Mouse (Mus musculus): ENCODE results near the gene Aym1. TPM values are rescaled to one million over a fixed set of nuclear protein-coding genes. Genes with fewer than 3 reads are reported as not detected.

Gene Aym1
- polyA plus RNA-seq, 1 experiment from 2014 or later = not detected

- ATAC-seq (replicated peaks; ENCODE audit: extremely low read depth, insufficient read depth, low FRiP score) = no peak
- Histone ChIP-seq H3K36me3 (ENCODE audit: control insufficient read depth, insufficient read depth) (no peaks in the 10 kb centered on the region), H3K4me2 (ENCODE audit: low read depth, low read length) (no peak overlapping the region), H3K4me3 (ENCODE audit: low read length) (no peak overlapping the region), H3K27me3 (ENCODE audit: control insufficient read depth, insufficient read depth, low read length) (peaks cover 86% of the 10 kb centered on the region), H3K9ac (ENCODE audit: low read length) (no peak overlapping the region), H3K27ac (ENCODE audit: low read length) (no peak overlapping the region), H3K9me3 (replicated peaks; ENCODE audit: control insufficient read depth, low read length) (no peaks in the 10 kb centered on the region), H3K4me1 (ENCODE audit: control insufficient read depth, insufficient read depth, low read length) (no peaks in the 10 kb centered on the region)
- WGBS = 19% methylated on average over 7 of the region's 7 CpGs
Observed at GRCm38 (mm10) chr5:113349226-113349625, 7.9 kb upstream of the Aym1 start.

GRCm38 (mm10) chr5:113349810-113350209 is 7.3 kb upstream of the Aym1 start:
- H3K36me3 ChIP-seq (ENCODE audit: control insufficient read depth, insufficient read depth) = no peaks in the 10 kb centered on the region
- H3K4me1 ChIP-seq (ENCODE audit: control insufficient read depth, insufficient read depth, low read length) = no peaks in the 10 kb centered on the region
- no peak overlapping the region for H3K27ac ChIP-seq (ENCODE audit: low read length)
- H3K9ac ChIP-seq (ENCODE audit: low read length) = no peak overlapping the region
- no peaks in the 10 kb centered on the region for H3K9me3 ChIP-seq (replicated peaks; ENCODE audit: control insufficient read depth, low read length)
- ATAC-seq (replicated peaks; ENCODE audit: extremely low read depth, insufficient read depth, low FRiP score) = no peak
- no peak overlapping the region for H3K4me2 ChIP-seq (ENCODE audit: low read depth, low read length)
- H3K27me3 ChIP-seq (ENCODE audit: control insufficient read depth, insufficient read depth, low read length) = peaks cover 80% of the 10 kb centered on the region
- no peak overlapping the region for H3K4me3 ChIP-seq (ENCODE audit: low read length)
- 29% methylated on average over 7 of the region's 7 CpGs for WGBS

- no peak overlapping the region for H3K9ac ChIP-seq (ENCODE audit: low read length)
- H3K27me3 ChIP-seq (ENCODE audit: control insufficient read depth, insufficient read depth, low read length) = peaks cover 62% of the 10 kb centered on the region
- no peaks in the 10 kb centered on the region for H3K9me3 ChIP-seq (replicated peaks; ENCODE audit: control insufficient read depth, low read length)
- H3K27ac ChIP-seq (ENCODE audit: low read length) = no peak overlapping the region
- 79% methylated on average over 3 of the region's 3 CpGs for WGBS
- no peak for ATAC-seq (replicated peaks; ENCODE audit: extremely low read depth, insufficient read depth, low FRiP score)
- H3K4me1 ChIP-seq (ENCODE audit: control insufficient read depth, insufficient read depth, low read length) = no peaks in the 10 kb centered on the region
- no peaks in the 10 kb centered on the region for H3K36me3 ChIP-seq (ENCODE audit: control insufficient read depth, insufficient read depth)
- no peak overlapping the region for H3K4me3 ChIP-seq (ENCODE audit: low read length)
- H3K4me2 ChIP-seq (ENCODE audit: low read depth, low read length) = no peak overlapping the region
Observed at GRCm38 (mm10) chr5:113351768-113352167, 5.3 kb upstream of the Aym1 start.

- 55% methylated on average over 6 of the region's 6 CpGs for WGBS
- H3K36me3 ChIP-seq (ENCODE audit: control insufficient read depth, insufficient read depth) = no peaks in the 10 kb centered on the region
- no peak for ATAC-seq (replicated peaks; ENCODE audit: extremely low read depth, insufficient read depth, low FRiP score)
- H3K27me3 ChIP-seq (ENCODE audit: control insufficient read depth, insufficient read depth, low read length) = peaks cover 56% of the 10 kb centered on the region
- no peaks in the 10 kb centered on the region for H3K4me1 ChIP-seq (ENCODE audit: control insufficient read depth, insufficient read depth, low read length)
- no peak overlapping the region for H3K9ac ChIP-seq (ENCODE audit: low read length)
- H3K4me2 ChIP-seq (ENCODE audit: low read depth, low read length) = no peak overlapping the region
- no peak overlapping the region for H3K4me3 ChIP-seq (ENCODE audit: low read length)
- no peaks in the 10 kb centered on the region for H3K9me3 ChIP-seq (replicated peaks; ENCODE audit: control insufficient read depth, low read length)
- H3K27ac ChIP-seq (ENCODE audit: low read length) = no peak overlapping the region
Observed at GRCm38 (mm10) chr5:113352636-113353035, 4.5 kb upstream of the Aym1 start.

GRCm38 (mm10) chr5:113354311-113354710 is 2.8 kb upstream of the Aym1 start:
- Histone ChIP-seq H3K9me3 (replicated peaks; ENCODE audit: control insufficient read depth, low read length) (no peaks in the 10 kb centered on the region), H3K27me3 (ENCODE audit: control insufficient read depth, insufficient read depth, low read length) (peaks cover 48% of the 10 kb centered on the region), H3K36me3 (ENCODE audit: control insufficient read depth, insufficient read depth) (no peaks in the 10 kb centered on the region), H3K4me3 (ENCODE audit: low read length) (no peak overlapping the region), H3K4me2 (ENCODE audit: low read depth, low read length) (no peak overlapping the region), H3K9ac (ENCODE audit: low read length) (no peak overlapping the region), H3K4me1 (ENCODE audit: control insufficient read depth, insufficient read depth, low read length) (no peaks in the 10 kb centered on the region), H3K27ac (ENCODE audit: low read length) (no peak overlapping the region)
- WGBS = 38% methylated on average over 16 of the region's 16 CpGs
- ATAC-seq (replicated peaks; ENCODE audit: extremely low read depth, insufficient read depth, low FRiP score) = no peak

- Histone ChIP-seq H3K4me1 (ENCODE audit: control insufficient read depth, insufficient read depth, low read length) (no peaks in the 10 kb centered on the region), H3K9ac (ENCODE audit: low read length) (no peak overlapping the region), H3K27me3 (ENCODE audit: control insufficient read depth, insufficient read depth, low read length) (peaks cover 28% of the 10 kb centered on the region), H3K9me3 (replicated peaks; ENCODE audit: control insufficient read depth, low read length) (no peaks in the 10 kb centered on the region), H3K27ac (ENCODE audit: low read length) (no peak overlapping the region), H3K36me3 (ENCODE audit: control insufficient read depth, insufficient read depth) (no peaks in the 10 kb centered on the region), H3K4me3 (ENCODE audit: low read length) (no peak overlapping the region), H3K4me2 (ENCODE audit: low read depth, low read length) (no peak overlapping the region)
- WGBS = 46% methylated on average over 3 of the region's 3 CpGs
- ATAC-seq (replicated peaks; ENCODE audit: extremely low read depth, insufficient read depth, low FRiP score) = no peak
Observed at GRCm38 (mm10) chr5:113357656-113358055, 562 bp downstream of the Aym1 start.

GRCm38 (mm10) chr5:113358833-113359232 is 1.7 kb downstream of the Aym1 start:
- H3K4me2 ChIP-seq (ENCODE audit: low read depth, low read length) = no peak overlapping the region
- H3K36me3 ChIP-seq (ENCODE audit: control insufficient read depth, insufficient read depth) = no peaks in the 10 kb centered on the region
- ATAC-seq (replicated peaks; ENCODE audit: extremely low read depth, insufficient read depth, low FRiP score) = no peak
- H3K9ac ChIP-seq (ENCODE audit: low read length) = no peak overlapping the region
- peaks cover 20% of the 10 kb centered on the region for H3K27me3 ChIP-seq (ENCODE audit: control insufficient read depth, insufficient read depth, low read length)
- H3K4me1 ChIP-seq (ENCODE audit: control insufficient read depth, insufficient read depth, low read length) = no peaks in the 10 kb centered on the region
- H3K9me3 ChIP-seq (replicated peaks; ENCODE audit: control insufficient read depth, low read length) = no peaks in the 10 kb centered on the region
- WGBS = 6% methylated on average over 11 of the region's 11 CpGs
- no peak overlapping the region for H3K4me3 ChIP-seq (ENCODE audit: low read length)
- H3K27ac ChIP-seq (ENCODE audit: low read length) = no peak overlapping the region

GRCm38 (mm10) chr5:113361283-113361682 is 4.2 kb downstream of the Aym1 start:
- 77% methylated on average over 7 of the region's 7 CpGs for WGBS
- Histone ChIP-seq H3K4me2 (ENCODE audit: low read depth, low read length) (no peak overlapping the region), H3K27me3 (ENCODE audit: control insufficient read depth, insufficient read depth, low read length) (peaks cover 23% of the 10 kb centered on the region), H3K27ac (ENCODE audit: low read length) (no peak overlapping the region), H3K4me3 (ENCODE audit: low read length) (no peak overlapping the region), H3K4me1 (ENCODE audit: control insufficient read depth, insufficient read depth, low read length) (no peaks in the 10 kb centered on the region), H3K36me3 (ENCODE audit: control insufficient read depth, insufficient read depth) (no peaks in the 10 kb centered on the region), H3K9ac (ENCODE audit: low read length) (no peak overlapping the region), H3K9me3 (replicated peaks; ENCODE audit: control insufficient read depth, low read length) (no peaks in the 10 kb centered on the region)
- no peak for ATAC-seq (replicated peaks; ENCODE audit: extremely low read depth, insufficient read depth, low FRiP score)

GRCm38 (mm10) chr5:113362258-113362996 is 5.3 kb downstream of the Aym1 start:
- 71% methylated on average over 9 of the region's 9 CpGs for WGBS
- Histone ChIP-seq H3K9me3 (replicated peaks; ENCODE audit: control insufficient read depth, low read length) (no peaks in the 10 kb centered on the region), H3K4me2 (ENCODE audit: low read depth, low read length) (no peak overlapping the region), H3K9ac (ENCODE audit: low read length) (no peak overlapping the region), H3K27ac (ENCODE audit: low read length) (no peak overlapping the region), H3K36me3 (ENCODE audit: control insufficient read depth, insufficient read depth) (no peaks in the 10 kb centered on the region), H3K4me3 (ENCODE audit: low read length) (no peak overlapping the region), H3K27me3 (ENCODE audit: control insufficient read depth, insufficient read depth, low read length) (peaks cover 25% of the 10 kb centered on the region), H3K4me1 (ENCODE audit: control insufficient read depth, insufficient read depth, low read length) (no peaks in the 10 kb centered on the region)
- no peak for ATAC-seq (replicated peaks; ENCODE audit: extremely low read depth, insufficient read depth, low FRiP score)

Data from heart, embryonic 16.5 days (tissue).